Mouse (Mus musculus): Measurements from ENCODE around the gene Llph.

DNA sequence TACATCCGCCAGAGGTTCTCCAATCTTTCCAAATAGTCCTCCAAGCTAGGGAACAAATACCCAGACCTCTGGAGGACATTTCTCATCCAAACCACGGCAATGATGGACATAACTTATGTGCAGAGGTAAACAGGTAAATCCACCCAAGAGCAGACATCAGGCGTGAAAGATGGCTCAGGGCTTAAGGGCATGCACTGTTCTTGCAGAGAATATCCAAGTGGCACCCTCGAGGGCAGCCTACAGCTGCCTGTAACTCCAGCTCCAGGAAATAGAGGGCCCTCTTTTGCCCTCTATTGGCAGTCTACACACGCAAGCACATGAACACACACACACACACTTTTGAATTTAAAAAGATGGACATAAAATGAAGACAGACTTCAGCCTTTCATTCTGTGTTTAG, 54.8 kb downstream of the Llph start:
- no peak for TF ChIP-seq POLR2A (IDR thresholded peaks at IDR 0.05; ENCODE audit: low read depth, low read length)
- TF ChIP-seq CTCF (IDR thresholded peaks at IDR 0.05; ENCODE audit: borderline replicate concordance, insufficient read depth, low read length) = no peak
